Mouse (Mus musculus): ENCODE results near the gene Fstl1.

DNA sequence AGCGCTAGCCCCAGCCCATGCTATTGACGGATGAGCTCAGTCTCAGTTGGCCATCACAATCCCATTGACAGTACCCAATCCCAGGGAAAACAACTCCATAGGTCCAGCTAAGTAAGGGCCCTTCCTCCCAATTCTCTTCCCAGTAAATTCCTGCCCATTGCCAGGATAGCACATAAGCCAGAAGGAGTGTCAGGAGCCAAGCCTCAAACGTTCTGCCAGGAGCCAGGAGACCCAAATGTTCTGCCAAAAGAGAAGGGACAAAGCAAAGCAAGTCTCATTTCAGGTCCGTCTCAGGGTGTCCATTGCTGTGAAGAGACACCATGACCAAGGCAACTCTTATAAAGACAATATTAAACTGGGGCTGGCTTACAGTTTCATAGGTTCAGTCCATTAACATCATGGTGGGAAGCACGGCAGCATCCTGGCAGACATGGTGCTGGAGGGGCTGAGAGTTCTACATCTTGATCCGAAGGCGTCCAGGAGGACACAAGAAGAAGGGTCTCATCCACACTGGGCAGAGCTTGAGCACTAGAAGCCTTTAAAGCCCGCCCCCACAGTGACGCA lies 26.8 kb downstream of the Fstl1 start:
- TF ChIP-seq EP300 (IDR thresholded peaks at IDR 0.05; ENCODE audit: low read depth): no peak
- no peak for TF ChIP-seq CTCF (IDR thresholded peaks at IDR 0.05; ENCODE audit: low read depth)

All from liver, postnatal 0 days (tissue).